Mouse (Mus musculus): ENCODE results near the gene Nxpe4. TPM values are rescaled to one million over a fixed set of nuclear protein-coding genes. Genes with fewer than 3 reads are reported as not detected.
"Not testable (repeated sequence)": the region's sequence is repeated elsewhere in the genome, so short reads cannot be mapped to it uniquely, and the experiment has no call there.

Nxpe4 gene
- polyA plus RNA-seq, 1 experiment from 2014 or later: 7.8 TPM

DNA sequence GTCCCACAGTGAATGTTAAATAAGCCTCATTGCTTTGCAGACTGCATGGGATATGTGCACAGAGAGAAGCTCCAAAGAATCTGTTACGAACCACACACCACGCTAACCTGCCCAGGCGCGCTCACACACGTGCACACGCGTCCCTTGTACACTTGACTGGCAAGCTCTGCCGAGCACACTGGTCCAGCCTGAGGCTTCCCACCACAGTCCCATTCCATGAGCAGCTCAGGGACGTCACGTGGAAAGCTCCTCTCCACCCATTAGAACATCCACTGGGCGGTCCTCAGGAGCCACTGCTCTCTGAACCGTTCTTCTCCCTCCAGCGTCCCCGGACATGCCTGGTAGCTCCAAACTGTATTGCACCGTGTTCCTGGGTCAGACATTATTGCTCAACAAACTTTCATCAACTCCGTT is 105.2 kb downstream of the Nxpe4 start:
- Histone ChIP-seq H3K9ac (peak overlapping the region; percentile 5; the same call in 1 of the 2 replicates), H3K9me3 (replicated peaks) (no peaks in the 10 kb centered on the region), H3K4me3 (replicated peaks) (peak overlapping the region; percentile 36), H3K4me2 (peak overlapping the region; percentile 71), H3K27me3 (peaks cover 25% of the 10 kb centered on the region), H3K4me1 (replicated peaks) (peaks cover 8% of the 10 kb centered on the region; the same call in 1 of the 2 replicates), H3K36me3 (replicated peaks) (no peaks in the 10 kb centered on the region), H3K27ac (replicated peaks) (no peak overlapping the region)
- WGBS (ENCODE audit: insufficient replicate concordance): under 1% methylated on average over 16 of the region's 16 CpGs
- ATAC-seq (ENCODE audit: insufficient read depth): peak; percentile 81

GRCm38 (mm10) chr9:48267960-48268359 is 106.1 kb downstream of the Nxpe4 start:
- H3K4me1 ChIP-seq (replicated peaks): peaks cover 8% of the 10 kb centered on the region; the same call in 1 of the 2 replicates
- no peak overlapping the region for H3K9ac ChIP-seq
- peaks cover 25% of the 10 kb centered on the region for H3K27me3 ChIP-seq
- no peak overlapping the region for H3K4me2 ChIP-seq
- H3K27ac ChIP-seq (replicated peaks): no peak overlapping the region
- ATAC-seq (ENCODE audit: insufficient read depth): no peak
- H3K9me3 ChIP-seq (replicated peaks): no peaks in the 10 kb centered on the region
- H3K4me3 ChIP-seq (replicated peaks): no peak overlapping the region
- WGBS (ENCODE audit: insufficient replicate concordance): 88% methylated on average over 1 of the region's 1 CpGs
- H3K36me3 ChIP-seq (replicated peaks): no peaks in the 10 kb centered on the region

DNA sequence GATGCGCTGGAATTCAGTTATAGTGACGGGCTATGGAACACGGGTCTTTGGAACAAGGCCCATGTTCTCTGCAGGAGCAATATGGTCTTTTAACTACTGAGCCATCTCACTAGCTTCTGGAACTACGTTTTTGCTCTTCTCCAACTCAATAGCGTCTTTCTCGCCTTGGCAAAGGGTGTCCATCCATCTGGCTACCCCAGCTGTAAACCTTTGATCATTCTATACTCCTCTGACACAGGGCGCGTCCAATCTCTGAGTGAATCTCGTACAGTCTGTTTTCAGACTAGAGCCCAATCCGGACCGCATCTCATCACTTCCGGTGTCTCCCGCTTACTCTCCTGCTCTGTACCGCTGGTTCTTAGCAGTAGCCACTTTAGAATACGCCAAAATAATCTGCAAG is 115.0 kb downstream of the Nxpe4 start:
- 76% methylated on average over 15 of the region's 15 CpGs for whole genome bisulfite sequencing (ENCODE audit: insufficient replicate concordance)
- 0 out of 2 replicates have a peak, but pooled peaks cover 4% of the 10 kb centered on the region for H3K27me3 ChIP-seq
- H3K36me3 ChIP-seq (replicated peaks): no peaks in the 10 kb centered on the region
- ATAC-seq (ENCODE audit: insufficient read depth): no peak
- H3K27ac ChIP-seq (replicated peaks): no peak overlapping the region
- no peak overlapping the region for H3K9ac ChIP-seq
- no peaks in the 10 kb centered on the region for H3K4me1 ChIP-seq (replicated peaks)
- no peaks in the 10 kb centered on the region for H3K9me3 ChIP-seq (replicated peaks)
- no peak overlapping the region for H3K4me3 ChIP-seq (replicated peaks)
- no peak overlapping the region for H3K4me2 ChIP-seq

DNA sequence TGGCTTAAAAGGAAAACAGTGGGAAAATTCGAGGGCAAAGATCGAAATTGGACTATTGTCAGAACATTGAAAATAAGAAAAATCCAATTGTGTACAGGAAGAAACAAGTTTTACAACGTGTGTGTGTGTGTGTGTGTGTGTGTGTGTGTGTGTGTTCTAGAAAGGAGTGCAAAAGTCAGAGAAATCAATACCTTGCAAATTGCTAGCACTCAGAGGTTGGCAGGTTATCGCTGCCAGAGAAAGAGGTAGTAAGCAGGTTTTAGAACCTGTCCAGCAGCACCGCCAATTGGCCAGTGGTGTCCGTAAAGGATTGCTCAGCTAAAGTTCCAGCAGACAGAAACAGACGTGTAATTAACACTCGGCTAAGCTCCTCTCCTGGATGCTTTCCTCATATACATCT is 122.4 kb downstream of the Nxpe4 start:
- no peak overlapping the region for H3K9ac ChIP-seq
- no peak overlapping the region for H3K4me3 ChIP-seq (replicated peaks)
- no peaks in the 10 kb centered on the region for H3K4me1 ChIP-seq (replicated peaks)
- H3K9me3 ChIP-seq (replicated peaks): no peaks in the 10 kb centered on the region
- 0 out of 2 replicates have a peak, but pooled peaks cover 4% of the 10 kb centered on the region for H3K27me3 ChIP-seq
- WGBS (ENCODE audit: insufficient replicate concordance): 64% methylated on average over 8 of the region's 8 CpGs
- no peak overlapping the region for H3K27ac ChIP-seq (replicated peaks)
- H3K4me2 ChIP-seq: no peak overlapping the region
- H3K36me3 ChIP-seq (replicated peaks): no peaks in the 10 kb centered on the region
- no peak for ATAC-seq (ENCODE audit: insufficient read depth)

- Histone ChIP-seq H3K27me3 (no peaks in the 10 kb centered on the region), H3K4me2 (no peak overlapping the region), H3K4me1 (replicated peaks) (no peaks in the 10 kb centered on the region), H3K9ac (no peak overlapping the region), H3K36me3 (replicated peaks) (no peaks in the 10 kb centered on the region), H3K9me3 (replicated peaks) (no peaks in the 10 kb centered on the region), H3K27ac (replicated peaks) (no peak overlapping the region), H3K4me3 (replicated peaks) (no peak overlapping the region)
- ATAC-seq (ENCODE audit: insufficient read depth): no peak
- WGBS (ENCODE audit: insufficient replicate concordance): 64% methylated on average over 1 of the region's 1 CpGs
Measured at GRCm38 (mm10) chr9:48290281-48290680, 128.5 kb downstream of the Nxpe4 start.

DNA sequence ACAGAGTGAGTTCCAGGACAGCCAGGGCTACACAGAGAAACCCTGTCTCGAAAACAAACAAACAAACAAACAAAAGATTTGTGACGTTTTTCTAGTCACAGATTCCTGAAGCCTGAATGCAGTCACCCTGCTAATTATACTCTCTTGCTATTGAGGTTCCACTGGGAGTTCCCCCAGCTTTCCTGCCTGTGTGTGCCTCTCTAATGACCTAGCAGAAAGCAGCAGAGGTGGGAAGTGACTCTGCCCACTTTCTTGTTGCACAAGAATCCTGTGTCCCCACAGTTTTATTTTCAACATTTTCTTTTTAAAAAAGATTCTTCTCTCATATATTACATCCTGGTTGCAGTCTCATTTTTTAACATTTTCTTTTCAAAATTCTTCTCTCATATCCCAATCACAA is 132.9 kb downstream of the Nxpe4 start:
- H3K4me3 ChIP-seq (replicated peaks): no peak overlapping the region
- WGBS (ENCODE audit: insufficient replicate concordance): 30% methylated on average over 2 of the region's 2 CpGs
- ATAC-seq (ENCODE audit: insufficient read depth): no peak

DNA sequence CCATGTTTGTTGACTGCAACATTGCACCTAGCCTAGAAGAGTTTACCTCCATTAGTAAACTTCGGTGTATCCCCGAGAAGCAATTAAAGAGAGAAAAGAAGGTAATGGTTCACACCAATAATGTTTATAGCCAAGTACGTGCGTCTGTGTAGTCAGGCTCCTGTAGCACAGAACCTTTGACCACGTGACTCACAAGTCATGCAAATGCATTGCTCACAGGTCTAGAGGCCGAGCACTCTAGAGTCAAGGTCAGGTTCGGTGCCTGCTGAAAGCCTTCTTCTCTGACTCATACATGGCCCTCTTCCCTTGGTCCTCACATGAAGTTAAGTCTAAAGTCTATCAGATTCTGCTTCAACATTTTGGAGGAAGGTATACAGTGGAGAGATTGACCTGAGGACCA is 137.2 kb downstream of the Nxpe4 start:
- WGBS (ENCODE audit: insufficient replicate concordance): 63% methylated on average over 7 of the region's 7 CpGs
- no peak overlapping the region for H3K4me2 ChIP-seq
- no peaks in the 10 kb centered on the region for H3K36me3 ChIP-seq (replicated peaks)
- no peak overlapping the region for H3K27ac ChIP-seq (replicated peaks)
- H3K4me1 ChIP-seq (replicated peaks): no peaks in the 10 kb centered on the region
- H3K4me3 ChIP-seq (replicated peaks): no peak overlapping the region
- H3K9ac ChIP-seq: no peak overlapping the region
- H3K9me3 ChIP-seq (replicated peaks): no peaks in the 10 kb centered on the region
- no peaks in the 10 kb centered on the region for H3K27me3 ChIP-seq
- no peak for ATAC-seq (ENCODE audit: insufficient read depth)

More for the DNA sequence above, 132.9 kb downstream of the Nxpe4 start:
- no peaks in the 10 kb centered on the region for H3K36me3 ChIP-seq (replicated peaks)
- H3K4me1 ChIP-seq (replicated peaks): no peaks in the 10 kb centered on the region
- H3K9me3 ChIP-seq (replicated peaks): no peaks in the 10 kb centered on the region
- no peak overlapping the region for H3K9ac ChIP-seq
- H3K4me2 ChIP-seq: no peak overlapping the region
- H3K27ac ChIP-seq (replicated peaks): no peak overlapping the region
- H3K27me3 ChIP-seq: no peaks in the 10 kb centered on the region

DNA sequence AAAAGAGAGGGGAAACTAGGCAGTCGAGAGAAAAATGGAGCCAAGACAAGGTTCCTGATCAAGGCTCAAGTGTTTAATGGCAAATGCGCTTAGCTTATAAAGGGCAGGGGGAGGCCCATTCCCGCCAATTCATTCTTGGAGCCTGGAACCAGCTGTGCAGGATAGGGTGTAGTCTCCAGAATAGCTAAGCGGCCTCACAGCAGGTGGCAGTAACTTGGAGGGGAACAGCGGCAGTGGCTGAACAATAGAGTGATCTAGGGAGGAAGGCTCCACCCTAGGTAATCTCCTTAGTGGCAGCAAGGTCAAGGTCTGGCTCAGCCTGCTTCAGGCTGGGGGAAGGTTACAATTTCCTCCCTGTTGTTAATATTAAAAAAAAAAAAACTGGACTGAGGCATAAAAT is 141.7 kb downstream of the Nxpe4 start:
- WGBS (ENCODE audit: insufficient replicate concordance): 57% methylated on average over 5 of the region's 5 CpGs

DNA sequence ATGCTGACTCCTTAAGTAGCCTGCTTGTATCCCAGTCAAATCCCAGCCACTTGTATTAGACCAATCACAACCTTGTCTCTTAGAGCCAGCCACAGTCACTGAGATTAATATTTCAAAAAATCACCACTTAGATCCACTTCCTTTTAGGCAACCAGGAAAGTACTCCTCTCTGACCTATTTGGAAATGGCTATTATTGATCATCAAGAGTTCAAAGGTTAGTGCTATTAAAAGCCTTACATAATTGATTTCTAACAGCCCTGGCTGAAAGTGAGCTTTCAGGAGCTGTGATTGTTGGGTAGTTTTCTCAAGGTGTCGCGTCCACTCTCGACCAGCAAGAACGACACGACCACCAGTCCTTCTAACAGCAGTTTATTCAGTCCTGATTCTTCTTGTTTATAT is 149.4 kb downstream of the Nxpe4 start:
- no peaks in the 10 kb centered on the region for H3K36me3 ChIP-seq (replicated peaks)
- no peaks in the 10 kb centered on the region for H3K9me3 ChIP-seq (replicated peaks)
- ATAC-seq (ENCODE audit: insufficient read depth): no peak
- H3K4me3 ChIP-seq (replicated peaks): no peak overlapping the region
- 87% methylated on average over 5 of the region's 5 CpGs for WGBS (ENCODE audit: insufficient replicate concordance)
- H3K9ac ChIP-seq: no peak overlapping the region
- no peaks in the 10 kb centered on the region for H3K4me1 ChIP-seq (replicated peaks)
- no peaks in the 10 kb centered on the region for H3K27me3 ChIP-seq
- H3K4me2 ChIP-seq: no peak overlapping the region
- no peak overlapping the region for H3K27ac ChIP-seq (replicated peaks)

More for the DNA sequence above, 141.7 kb downstream of the Nxpe4 start:
- not testable (repeated sequence) for H3K27me3 ChIP-seq; H3K4me1 ChIP-seq (replicated peaks); H3K4me2 ChIP-seq; H3K9me3 ChIP-seq (replicated peaks); ATAC-seq (ENCODE audit: insufficient read depth); H3K9ac ChIP-seq; H3K27ac ChIP-seq (replicated peaks); H3K36me3 ChIP-seq (replicated peaks); H3K4me3 ChIP-seq (replicated peaks)

DNA sequence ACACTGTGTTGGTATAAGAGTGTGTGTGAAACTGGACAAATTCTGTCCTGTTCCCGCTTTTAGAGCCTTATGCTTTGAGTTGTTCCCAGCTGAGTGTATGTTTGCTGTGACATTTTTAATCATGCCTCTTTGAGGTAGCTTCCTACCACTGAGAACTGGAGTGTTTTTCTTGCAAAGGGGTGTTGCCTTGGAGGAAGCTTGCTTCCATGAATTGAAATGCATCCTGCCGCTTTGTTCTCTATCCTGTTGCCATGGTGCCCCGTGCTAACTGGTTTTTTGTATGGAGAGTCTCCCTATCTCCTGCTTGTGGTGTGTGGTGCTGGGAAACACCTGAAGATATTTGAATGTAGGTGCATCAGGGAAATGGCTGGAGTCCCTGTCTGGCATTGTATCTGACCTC is 152.4 kb downstream of the Nxpe4 start:
- Histone ChIP-seq H3K9me3 (replicated peaks) (no peaks in the 10 kb centered on the region), H3K4me1 (replicated peaks) (no peaks in the 10 kb centered on the region), H3K27me3 (no peaks in the 10 kb centered on the region), H3K4me2 (no peak overlapping the region), H3K4me3 (replicated peaks) (no peak overlapping the region), H3K27ac (replicated peaks) (no peak overlapping the region), H3K36me3 (replicated peaks) (peaks cover 11% of the 10 kb centered on the region), H3K9ac (no peak overlapping the region)
- ATAC-seq (ENCODE audit: insufficient read depth): no peak
- 45% methylated on average over 3 of the region's 3 CpGs for whole genome bisulfite sequencing (ENCODE audit: insufficient replicate concordance)

GRCm38 (mm10) chr9:48315825-48316224 is 154.0 kb downstream of the Nxpe4 start:
- H3K9me3 ChIP-seq (replicated peaks): no peaks in the 10 kb centered on the region
- no peaks in the 10 kb centered on the region for H3K27me3 ChIP-seq
- WGBS (ENCODE audit: insufficient replicate concordance): 60% methylated on average over 1 of the region's 1 CpGs
- H3K4me3 ChIP-seq (replicated peaks): no peak overlapping the region
- no peak for ATAC-seq (ENCODE audit: insufficient read depth)
- H3K27ac ChIP-seq (replicated peaks): no peak overlapping the region
- H3K36me3 ChIP-seq (replicated peaks): peaks cover 26% of the 10 kb centered on the region
- H3K4me2 ChIP-seq: no peak overlapping the region
- no peak overlapping the region for H3K9ac ChIP-seq
- no peaks in the 10 kb centered on the region for H3K4me1 ChIP-seq (replicated peaks)

DNA sequence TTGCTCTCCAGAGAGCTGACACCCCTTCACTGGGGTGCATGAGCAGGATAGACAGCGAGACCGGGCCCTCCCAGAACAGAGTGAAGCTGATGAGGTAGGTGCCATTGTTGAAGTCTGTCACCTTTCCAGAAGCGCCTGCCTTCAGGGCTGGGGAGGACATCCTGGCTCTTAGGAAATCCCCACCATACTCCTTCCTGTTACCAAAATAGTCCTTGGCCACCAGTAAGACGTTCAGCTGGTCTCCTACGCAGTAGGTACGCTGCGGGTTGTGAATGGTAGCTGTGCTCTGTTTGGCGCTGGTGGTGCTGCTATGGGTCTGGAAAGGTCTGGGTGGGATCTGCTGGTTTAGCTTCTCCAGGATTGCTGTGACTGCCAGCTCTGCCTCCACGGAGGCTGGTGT is 164.5 kb downstream of the Nxpe4 start:
- Histone ChIP-seq H3K36me3 (replicated peaks) (peaks cover 94% of the 10 kb centered on the region), H3K4me3 (replicated peaks) (no peak overlapping the region)
- no peak for ATAC-seq (ENCODE audit: insufficient read depth)

More for the DNA sequence above, 164.5 kb downstream of the Nxpe4 start:
- Histone ChIP-seq H3K4me1 (replicated peaks) (no peaks in the 10 kb centered on the region), H3K4me2 (no peak overlapping the region), H3K9me3 (replicated peaks) (no peaks in the 10 kb centered on the region), H3K9ac (no peak overlapping the region), H3K27me3 (no peaks in the 10 kb centered on the region), H3K27ac (replicated peaks) (no peak overlapping the region)
- 75% methylated on average over 9 of the region's 9 CpGs for WGBS (ENCODE audit: insufficient replicate concordance)

Data from liver, embryonic 15.5 days (tissue).